Mouse (Mus musculus) left cerebral cortex, adult 6 months (tissue): ENCODE results near the gene Vmn2r33. TPM values are rescaled to one million over a fixed set of nuclear protein-coding genes. Genes with fewer than 3 reads are reported as not detected.

Experiments
- long read RNA-seq, 2 experiments: library from polyadenylated mRNA; unstranded; transcript quantifications; one replicate each; pipeline ENCODE4 v2.0.0; 2019 to 2020
- polyA plus RNA-seq: library from polyadenylated mRNA; unstranded; fragments of <200 nt; fragmentation: Nextera tagmentation; gene quantifications from 2 replicates; pipeline ENCODE4 v1.2.3, GENCODE M21; 2021

Vmn2r33 gene
- polyA plus RNA-seq: not detected in 2 replicates
- long read RNA-seq, experiment 1: 0 reads
- long read RNA-seq, experiment 2: 0 reads

GRCm38 (mm10) chr7:7566686-7567085, at the start of gene Vmn2r33:
TSS of gene Vmn2r33 (minus strand) at chr7:7566786.

Other genes with a start within 250 kb of the Vmn2r33 start
- 0.01 TPM in 1 of 2 replicates, not detected in the other for gene Vmn2r30, start 229.2 kb downstream of the Vmn2r33 start, polyA plus RNA-seq
- 0.33 TPM in 1 of 2 replicates, not detected in the other for gene Gm45783, start 192.2 kb downstream of the Vmn2r33 start, polyA plus RNA-seq
- not detected in 2 replicates for gene Vmn2r31, start 167.1 kb downstream of the Vmn2r33 start, polyA plus RNA-seq
- not detected in 2 replicates for gene Vmn2r32, start 86.8 kb downstream of the Vmn2r33 start, polyA plus RNA-seq
- gene Vmn2r34, start 122.7 kb upstream of the Vmn2r33 start, polyA plus RNA-seq: not detected in 2 replicates